Mouse (Mus musculus): Measurements from ENCODE around the gene Eml4. TPM values are rescaled to one million over a fixed set of nuclear protein-coding genes. Genes with fewer than 3 reads are reported as not detected.

The Eml4 gene
- total and polyA plus RNA-seq, 2 experiments from 2014 or later, result 20.1 to 56.1 TPM

GRCm38 (mm10) chr17:83360796-83361566 is 10.2 kb downstream of the Eml4 start:
- H3K4me3 ChIP-seq (ENCODE audit: low read depth, low read length), result no peak overlapping the region
- H3K27ac ChIP-seq (ENCODE audit: low read depth, low read length), result no peak overlapping the region
- H3K9me3 ChIP-seq (ENCODE audit: low read length), result no peaks in the 10 kb centered on the region
- DNase-seq (ENCODE audit: low spot score) (no peak), ATAC-seq (ENCODE audit: low FRiP score) (no peak)
- no peak overlapping the region for H3K4me2 ChIP-seq (ENCODE audit: low read depth, low read length, poor library complexity, severe bottlenecking)
- no peaks in the 10 kb centered on the region for H3K27me3 ChIP-seq (ENCODE audit: insufficient read depth, low read length)
- H3K4me1 ChIP-seq (ENCODE audit: insufficient read depth, low read length), result no peaks in the 10 kb centered on the region
- no peak overlapping the region for H3K9ac ChIP-seq (replicated peaks; ENCODE audit: low read length, poor library complexity, severe bottlenecking)
- WGBS, result 78% methylated on average over 13 of the region's 13 CpGs
- no peak for TF ChIP-seq CTCF (IDR thresholded peaks at IDR 0.05)
- no peaks in the 10 kb centered on the region for H3K36me3 ChIP-seq (ENCODE audit: insufficient read depth, low read length)

- no peak overlapping the region for H3K27ac ChIP-seq (ENCODE audit: low read depth, low read length)
- no peaks in the 10 kb centered on the region for H3K27me3 ChIP-seq (ENCODE audit: insufficient read depth, low read length)
- no peaks in the 10 kb centered on the region for H3K36me3 ChIP-seq (ENCODE audit: insufficient read depth, low read length)
- ATAC-seq (ENCODE audit: low FRiP score) (no peak), DNase-seq (ENCODE audit: low spot score) (no peak)
- TF ChIP-seq CTCF (IDR thresholded peaks at IDR 0.05), result no peak
- no peak overlapping the region for H3K9ac ChIP-seq (replicated peaks; ENCODE audit: low read length, poor library complexity, severe bottlenecking)
- no peaks in the 10 kb centered on the region for H3K4me1 ChIP-seq (ENCODE audit: insufficient read depth, low read length)
- H3K9me3 ChIP-seq (ENCODE audit: low read length), result no peaks in the 10 kb centered on the region
- no peak overlapping the region for H3K4me2 ChIP-seq (ENCODE audit: low read depth, low read length, poor library complexity, severe bottlenecking)
- H3K4me3 ChIP-seq (ENCODE audit: low read depth, low read length), result no peak overlapping the region
- WGBS, result 73% methylated on average over 3 of the region's 3 CpGs
Observed at GRCm38 (mm10) chr17:83363081-83363480, 12.3 kb downstream of the Eml4 start.

- Histone ChIP-seq H3K36me3 (ENCODE audit: insufficient read depth, low read length) (no peaks in the 10 kb centered on the region), H3K9me3 (ENCODE audit: low read length) (no peaks in the 10 kb centered on the region), H3K4me1 (ENCODE audit: insufficient read depth, low read length) (no peaks in the 10 kb centered on the region), H3K4me2 (ENCODE audit: low read depth, low read length, poor library complexity, severe bottlenecking) (no peak overlapping the region), H3K27me3 (ENCODE audit: insufficient read depth, low read length) (no peaks in the 10 kb centered on the region), H3K4me3 (ENCODE audit: low read depth, low read length) (no peak overlapping the region), H3K9ac (replicated peaks; ENCODE audit: low read length, poor library complexity, severe bottlenecking) (no peak overlapping the region), H3K27ac (ENCODE audit: low read depth, low read length) (no peak overlapping the region)
- ATAC-seq (ENCODE audit: low FRiP score) (no peak), DNase-seq (ENCODE audit: low spot score) (no peak)
- 78% methylated on average over 5 of the region's 5 CpGs for WGBS
- TF ChIP-seq CTCF (IDR thresholded peaks at IDR 0.05), result no peak
Observed at GRCm38 (mm10) chr17:83364296-83364695, 13.6 kb downstream of the Eml4 start.

GRCm38 (mm10) chr17:83365130-83365529 is 14.4 kb downstream of the Eml4 start:
- no peaks in the 10 kb centered on the region for H3K9me3 ChIP-seq (ENCODE audit: low read length)
- H3K27ac ChIP-seq (ENCODE audit: low read depth, low read length), result no peak overlapping the region
- H3K9ac ChIP-seq (replicated peaks; ENCODE audit: low read length, poor library complexity, severe bottlenecking), result no peak overlapping the region
- no peaks in the 10 kb centered on the region for H3K36me3 ChIP-seq (ENCODE audit: insufficient read depth, low read length)
- H3K4me3 ChIP-seq (ENCODE audit: low read depth, low read length), result no peak overlapping the region
- 90% methylated on average over 2 of the region's 2 CpGs for WGBS
- ATAC-seq (ENCODE audit: low FRiP score) (no peak), DNase-seq (ENCODE audit: low spot score) (no peak)
- TF ChIP-seq CTCF (IDR thresholded peaks at IDR 0.05), result no peak
- H3K4me2 ChIP-seq (ENCODE audit: low read depth, low read length, poor library complexity, severe bottlenecking), result no peak overlapping the region
- no peaks in the 10 kb centered on the region for H3K27me3 ChIP-seq (ENCODE audit: insufficient read depth, low read length)
- no peaks in the 10 kb centered on the region for H3K4me1 ChIP-seq (ENCODE audit: insufficient read depth, low read length)

GRCm38 (mm10) chr17:83365614-83366355 is 15.1 kb downstream of the Eml4 start:
- Histone ChIP-seq H3K27me3 (ENCODE audit: insufficient read depth, low read length) (no peaks in the 10 kb centered on the region), H3K9ac (replicated peaks; ENCODE audit: low read length, poor library complexity, severe bottlenecking) (no peak overlapping the region), H3K4me1 (ENCODE audit: insufficient read depth, low read length) (no peaks in the 10 kb centered on the region), H3K4me2 (ENCODE audit: low read depth, low read length, poor library complexity, severe bottlenecking) (no peak overlapping the region), H3K9me3 (ENCODE audit: low read length) (no peaks in the 10 kb centered on the region), H3K27ac (ENCODE audit: low read depth, low read length) (no peak overlapping the region), H3K4me3 (ENCODE audit: low read depth, low read length) (no peak overlapping the region), H3K36me3 (ENCODE audit: insufficient read depth, low read length) (no peaks in the 10 kb centered on the region)
- no peak for ATAC-seq (ENCODE audit: low FRiP score)
- TF ChIP-seq CTCF (IDR thresholded peaks at IDR 0.05), result no peak
- 62% methylated on average over 11 of the region's 11 CpGs for WGBS
- DNase-seq (ENCODE audit: low spot score), result no peak

GRCm38 (mm10) chr17:83367387-83367786 is 16.7 kb downstream of the Eml4 start:
- WGBS, result 81% methylated on average over 5 of the region's 5 CpGs
- Histone ChIP-seq H3K4me1 (ENCODE audit: insufficient read depth, low read length) (no peaks in the 10 kb centered on the region), H3K27me3 (ENCODE audit: insufficient read depth, low read length) (no peaks in the 10 kb centered on the region), H3K9me3 (ENCODE audit: low read length) (no peaks in the 10 kb centered on the region), H3K4me3 (ENCODE audit: low read depth, low read length) (no peak overlapping the region), H3K4me2 (ENCODE audit: low read depth, low read length, poor library complexity, severe bottlenecking) (no peak overlapping the region), H3K9ac (replicated peaks; ENCODE audit: low read length, poor library complexity, severe bottlenecking) (no peak overlapping the region), H3K27ac (ENCODE audit: low read depth, low read length) (no peak overlapping the region), H3K36me3 (ENCODE audit: insufficient read depth, low read length) (no peaks in the 10 kb centered on the region)
- ATAC-seq (ENCODE audit: low FRiP score) (no peak), DNase-seq (ENCODE audit: low spot score) (no peak)
- TF ChIP-seq CTCF (IDR thresholded peaks at IDR 0.05), result no peak
